Mouse (Mus musculus): ENCODE results near the gene Lrp6.

The Lrp6 gene

DNA sequence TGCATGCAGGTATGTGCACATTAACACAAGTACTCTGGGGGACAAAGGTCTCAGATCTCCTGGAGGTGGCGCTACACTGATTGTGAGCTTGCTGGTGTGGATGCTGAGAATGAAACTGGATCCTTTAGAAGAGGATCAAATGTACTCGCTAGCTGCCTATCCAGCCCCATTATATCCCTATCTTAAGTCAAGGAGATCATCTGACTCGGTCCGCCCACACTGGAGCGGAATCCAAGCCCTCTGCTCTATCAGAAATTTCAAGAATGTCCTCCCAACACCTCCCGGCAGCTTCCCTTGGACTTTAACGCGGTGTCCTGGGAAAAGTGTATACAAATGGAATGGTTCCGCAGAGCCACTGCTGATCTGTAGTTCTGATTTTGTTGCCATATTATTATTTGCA is 77.1 kb downstream of the Lrp6 start:
- DNase-seq = peak; percentile 30

DNA sequence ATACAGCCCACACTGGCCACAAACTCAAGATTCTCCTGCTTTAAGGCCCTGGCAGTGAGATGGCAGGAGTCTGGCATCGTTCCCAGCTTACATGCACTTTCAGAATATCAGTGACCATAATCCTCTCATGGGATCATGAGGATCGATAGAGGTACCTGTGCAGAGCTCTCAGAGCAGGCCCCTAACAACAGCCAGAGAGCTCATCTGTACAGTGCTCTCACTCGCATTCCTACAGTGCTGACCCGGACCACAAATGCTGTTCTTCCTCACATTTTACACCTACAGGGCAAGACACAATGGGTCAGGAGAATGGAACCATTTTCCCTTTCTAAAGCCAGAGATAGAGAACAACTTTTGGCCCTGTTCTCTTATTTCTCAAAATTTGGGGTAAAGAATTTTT is 77.6 kb downstream of the Lrp6 start:
- DNase-seq = no peak

DNA sequence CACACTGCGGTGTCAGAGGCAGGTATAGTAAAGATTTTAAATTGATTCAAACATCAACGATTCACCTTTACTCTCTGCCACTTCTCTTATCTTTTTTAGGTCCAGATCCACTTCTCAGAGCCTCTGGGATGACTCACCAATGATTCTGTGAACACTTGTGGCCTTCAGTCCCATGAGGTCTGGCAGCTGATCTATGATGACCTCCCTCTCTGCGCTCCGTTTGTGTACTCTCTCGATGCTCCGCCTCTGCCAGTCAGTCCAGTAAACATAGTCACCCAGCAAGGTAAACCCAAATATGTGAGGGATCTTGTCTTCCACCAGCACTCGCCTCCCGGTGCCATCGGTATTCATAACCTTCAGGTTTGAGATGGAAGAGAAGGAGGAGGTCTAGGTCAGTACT is 80.4 kb downstream of the Lrp6 start:
- no peak for DNase-seq

DNA sequence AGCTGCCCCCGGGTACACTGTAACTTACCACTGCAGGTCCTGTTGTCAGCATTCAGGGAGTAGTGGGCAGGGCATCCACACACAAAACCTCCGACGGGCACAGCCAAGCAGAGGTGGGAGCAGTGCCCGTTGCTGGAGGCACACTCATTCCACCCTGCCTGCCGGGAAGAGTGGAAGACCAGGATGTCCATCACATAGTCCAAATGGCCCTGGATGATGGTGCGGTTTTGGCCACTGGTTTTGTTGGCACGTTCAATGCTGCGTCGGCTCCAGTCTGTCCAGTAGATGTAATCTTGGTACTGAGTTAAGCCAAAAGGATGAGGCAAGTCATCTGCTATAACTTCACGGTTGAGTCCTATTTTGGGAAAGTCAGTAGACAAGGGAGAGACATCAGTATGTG is 87.3 kb downstream of the Lrp6 start:
- no peak for DNase-seq

DNA sequence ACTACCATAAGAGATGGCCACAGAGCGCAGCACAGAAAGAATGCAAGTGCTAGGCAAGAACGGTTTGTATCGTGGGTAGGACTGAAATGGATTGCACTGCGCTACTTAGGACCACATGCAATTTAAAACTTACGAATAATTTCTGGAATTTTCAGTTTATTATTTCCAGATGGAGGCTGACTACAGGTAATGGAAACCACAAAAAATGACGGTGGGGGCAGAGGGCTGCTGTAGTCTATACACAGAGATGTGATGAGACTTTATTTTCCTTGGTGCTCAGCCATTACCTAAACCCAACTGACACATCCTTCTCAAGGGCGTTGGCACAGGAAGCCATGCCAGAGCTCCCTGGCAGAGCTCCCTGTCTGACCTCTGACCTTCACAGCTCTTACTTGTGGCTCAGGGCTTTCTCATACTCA is 93.6 kb downstream of the Lrp6 start:
- DNase-seq = peak; percentile 44

DNA sequence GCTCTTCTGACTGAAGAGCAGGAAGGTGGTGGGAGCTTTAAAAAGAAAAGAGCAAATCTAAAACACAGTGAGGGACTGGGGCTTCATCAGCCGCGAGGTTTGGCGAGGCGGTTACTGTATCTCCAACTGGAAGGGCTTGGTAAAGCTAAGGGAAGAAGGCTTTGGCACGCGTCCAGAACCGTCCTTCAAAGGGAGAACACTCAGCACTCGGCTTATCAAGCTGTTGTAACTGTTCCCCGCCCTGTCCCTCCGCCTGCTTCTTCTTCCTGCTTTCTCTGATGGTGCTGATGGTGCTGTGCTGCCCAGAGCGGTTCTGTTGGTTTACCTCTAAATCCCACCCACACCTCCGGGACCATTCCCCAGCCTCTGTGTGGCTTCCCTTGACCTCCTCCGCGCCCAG is 95.9 kb downstream of the Lrp6 start:
- peak; percentile 28 for DNase-seq

DNA sequence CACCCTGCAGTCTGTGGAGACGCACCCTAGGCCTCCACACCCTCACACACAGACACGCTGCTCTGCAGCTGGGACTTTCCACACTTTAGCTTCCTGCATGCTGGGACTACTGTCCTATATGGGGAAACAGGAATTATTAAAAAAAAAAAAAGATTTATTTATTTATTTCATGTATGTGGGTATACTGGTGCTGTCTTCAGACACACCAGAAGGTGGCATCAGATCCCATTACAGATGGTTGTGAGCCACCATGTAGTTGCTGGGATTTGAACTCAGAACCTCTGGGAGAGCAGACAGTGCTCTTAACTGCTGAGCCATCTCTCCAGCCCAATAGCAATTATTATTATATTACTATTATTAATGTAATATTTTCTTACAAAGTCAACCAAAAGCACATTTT is 97.5 kb downstream of the Lrp6 start:
- no peak for DNase-seq

DNA sequence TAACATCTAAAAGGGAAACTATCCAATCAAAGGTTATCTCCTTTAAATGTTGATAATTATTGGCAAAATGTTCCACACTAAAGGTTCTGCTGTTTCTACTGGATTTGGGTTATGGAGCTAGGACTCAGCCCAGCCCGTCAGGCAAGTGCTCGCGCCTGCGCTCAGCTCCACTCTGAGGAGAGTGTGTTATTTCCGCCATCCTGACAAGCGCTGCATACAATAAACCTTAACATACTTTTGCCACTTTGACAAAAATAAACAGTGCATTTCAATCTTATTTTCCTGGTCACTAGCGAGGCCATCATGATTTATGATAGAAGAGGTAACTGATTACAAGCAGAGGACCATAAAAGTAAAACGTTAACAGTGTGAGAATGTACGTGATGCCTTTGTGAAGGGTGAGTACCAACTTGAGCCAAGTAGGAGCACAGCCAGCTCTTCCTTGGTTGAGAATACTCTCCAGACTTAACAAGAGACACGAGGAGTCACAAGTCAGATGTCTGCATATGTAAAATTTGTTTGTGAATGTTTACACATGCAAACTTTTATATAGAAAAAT is 100.0 kb downstream of the Lrp6 start:
- DNase-seq = no peak

DNA sequence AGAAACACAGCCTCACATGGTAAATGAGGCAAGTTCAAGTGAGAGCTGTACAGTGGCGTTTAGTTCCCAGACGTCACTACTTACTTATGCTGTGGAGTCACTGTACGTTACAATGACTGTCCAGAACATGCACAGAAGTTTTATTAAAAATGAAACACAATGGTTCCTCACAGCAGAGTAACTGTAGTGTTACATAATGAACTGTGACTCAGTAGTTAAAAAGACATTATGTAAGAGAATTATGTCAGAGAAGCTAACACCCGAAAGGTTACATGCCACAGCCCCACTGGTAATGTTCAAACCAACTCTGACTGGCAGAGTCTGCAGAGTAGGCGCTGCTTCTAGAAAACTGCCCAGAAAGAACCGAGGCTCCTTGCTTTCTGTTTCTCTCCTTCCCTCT is 105.6 kb downstream of the Lrp6 start:
- peak; percentile 49 for DNase-seq

DNA sequence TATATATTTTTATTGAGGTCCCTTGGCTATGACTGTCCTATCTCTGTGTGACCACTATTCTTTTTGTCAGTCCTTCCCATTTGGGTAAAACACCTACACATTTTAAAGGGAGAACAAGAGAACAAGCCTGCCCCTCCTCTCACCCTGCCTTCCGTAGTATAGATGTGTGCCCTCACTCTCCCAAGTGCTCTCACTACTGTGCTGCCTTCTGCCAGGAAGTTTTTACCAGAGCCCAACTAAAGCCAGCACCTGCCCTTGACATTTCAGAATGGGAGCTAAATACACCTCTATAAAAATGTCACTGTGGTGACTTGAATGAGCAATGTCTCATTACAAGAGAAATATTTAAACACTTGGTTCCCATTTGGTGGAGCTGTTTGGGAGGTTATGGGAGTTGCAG is 108.4 kb downstream of the Lrp6 start:
- DNase-seq = no peak

DNA sequence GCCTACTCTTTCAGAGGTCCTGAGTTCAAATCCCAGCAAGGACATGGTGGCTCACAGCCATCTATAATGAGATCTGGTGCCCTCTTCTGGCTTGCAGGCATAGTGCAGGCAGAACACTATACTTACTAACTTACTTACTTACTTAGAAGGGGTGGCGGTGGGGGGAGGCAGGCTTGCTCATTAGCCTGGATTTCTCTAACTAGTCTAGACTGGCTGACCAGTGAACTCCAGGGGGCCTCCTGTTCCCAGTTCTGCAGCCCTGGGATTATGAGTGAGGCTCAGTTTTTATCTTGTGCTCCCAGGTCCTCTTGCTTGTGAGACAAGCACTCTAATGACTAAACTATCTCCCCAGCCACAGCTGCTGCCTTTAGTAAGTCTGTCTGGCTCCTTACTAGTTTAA is 112.7 kb downstream of the Lrp6 start:
- DNase-seq = peak; percentile 46

DNA sequence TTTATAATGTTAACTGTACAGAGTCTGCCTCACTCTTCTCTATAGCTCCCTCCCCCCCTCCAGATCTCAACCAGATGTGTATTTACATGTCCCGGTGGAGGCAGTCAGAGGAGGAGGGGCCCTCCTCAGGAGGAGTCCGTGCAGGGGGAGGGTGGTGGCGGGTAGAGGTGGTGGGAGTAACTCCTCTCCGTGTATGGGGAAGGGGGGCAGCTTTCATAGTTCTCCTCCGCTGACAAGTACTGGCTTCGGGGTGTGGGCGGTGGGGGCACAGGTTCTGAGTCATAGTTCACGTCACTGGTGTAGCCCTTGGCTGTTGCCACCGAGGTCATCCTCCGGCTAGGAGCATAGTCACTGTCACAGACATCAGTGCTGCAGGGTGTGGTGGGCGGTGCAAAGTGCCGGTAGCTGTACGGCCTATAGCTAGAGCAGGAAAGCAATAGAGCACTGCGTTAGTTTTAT is 116.1 kb downstream of the Lrp6 start:
- no peak for DNase-seq

DNA sequence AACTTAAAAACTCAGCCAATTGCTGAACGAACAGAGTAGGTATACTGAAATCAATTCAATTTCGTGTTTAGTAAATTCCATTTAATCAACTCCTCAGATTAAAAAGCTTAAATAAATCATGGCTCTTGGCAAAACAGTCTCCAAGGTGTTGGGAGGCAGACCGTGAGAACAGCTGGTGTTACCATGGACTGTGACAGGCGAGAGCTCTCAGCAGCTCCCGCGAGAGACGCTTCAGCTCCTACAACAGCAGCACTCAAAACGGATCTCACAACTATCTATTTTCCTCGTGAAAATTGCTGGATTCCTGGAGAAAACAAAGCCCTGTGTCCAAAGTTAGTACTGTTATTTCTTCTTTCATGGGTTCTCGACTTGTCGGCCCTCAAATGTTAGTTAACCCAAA is 116.8 kb downstream of the Lrp6 start:
- DNase-seq = no peak

DNA sequence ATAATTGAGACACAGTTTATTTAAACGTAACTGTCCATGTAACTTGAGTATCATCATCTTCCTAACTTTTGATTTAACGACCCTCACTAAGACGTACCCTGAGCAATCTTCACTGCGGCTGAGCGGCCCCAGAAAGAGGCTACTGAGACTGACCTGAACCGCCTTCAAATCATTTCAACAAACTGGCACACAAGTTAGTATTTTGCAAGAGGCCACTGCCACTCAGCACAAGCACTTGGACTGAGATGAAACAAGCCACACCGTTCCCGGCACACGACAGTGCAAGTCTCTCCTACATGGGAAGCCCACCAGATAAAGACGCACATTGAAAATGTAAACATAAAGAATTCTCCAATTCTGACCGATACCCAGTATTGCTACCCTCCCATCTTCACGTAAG is 118.3 kb downstream of the Lrp6 start:
- no peak for DNase-seq

DNA sequence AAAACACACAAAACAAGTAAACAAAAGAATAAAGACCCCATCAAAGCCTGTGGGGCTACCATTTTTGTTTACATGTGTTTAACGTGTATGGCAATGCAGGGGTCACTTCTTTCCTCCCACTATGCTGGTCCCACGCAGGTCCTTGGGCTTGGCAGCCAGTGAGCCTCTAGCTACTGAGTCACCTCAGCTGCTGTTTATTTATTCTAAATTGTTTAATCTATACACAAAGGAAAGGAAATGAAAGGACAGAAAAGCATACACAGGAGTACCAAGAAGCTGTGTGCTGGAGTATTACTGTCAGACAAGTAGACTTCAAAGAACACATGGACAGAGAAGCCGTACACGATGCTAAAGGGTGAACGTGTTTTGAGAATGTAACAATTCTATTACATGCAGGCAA is 122.8 kb downstream of the Lrp6 start:
- no peak for DNase-seq

DNA sequence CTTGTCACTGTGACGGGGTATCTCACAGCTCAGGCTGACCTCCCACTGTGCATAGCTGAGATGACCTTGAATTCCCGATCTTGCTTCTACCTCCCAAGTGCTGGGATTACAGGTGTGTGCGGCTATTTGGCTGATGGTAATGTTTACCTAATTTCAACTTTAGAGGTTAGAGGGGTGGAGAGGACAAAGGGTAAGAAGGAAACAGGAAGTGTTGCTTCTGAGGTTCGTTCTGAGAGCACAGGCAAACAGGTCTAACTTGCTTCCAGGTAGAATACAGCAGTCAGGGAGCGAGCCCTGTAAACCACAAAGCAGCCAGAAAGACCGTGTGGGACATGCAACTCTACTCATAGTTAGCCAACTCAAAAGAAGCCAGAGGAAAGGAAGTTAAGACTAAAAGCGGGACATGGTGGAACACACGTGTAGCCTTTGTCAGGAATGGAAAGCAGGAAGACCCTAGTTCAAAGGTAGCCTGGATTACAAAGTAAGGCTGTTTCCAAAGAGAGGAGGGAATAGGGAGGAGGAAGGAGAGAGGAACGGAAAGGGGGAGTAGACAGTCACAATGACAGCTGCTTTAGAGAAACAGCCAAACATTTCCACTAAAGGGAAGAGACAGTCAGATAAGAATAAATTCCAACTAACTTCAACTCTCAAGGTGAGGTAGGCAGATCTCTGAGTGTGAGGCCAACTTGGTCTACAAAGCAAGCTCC is 123.4 kb downstream of the Lrp6 start:
- peak; percentile 78 for DNase-seq

DNA sequence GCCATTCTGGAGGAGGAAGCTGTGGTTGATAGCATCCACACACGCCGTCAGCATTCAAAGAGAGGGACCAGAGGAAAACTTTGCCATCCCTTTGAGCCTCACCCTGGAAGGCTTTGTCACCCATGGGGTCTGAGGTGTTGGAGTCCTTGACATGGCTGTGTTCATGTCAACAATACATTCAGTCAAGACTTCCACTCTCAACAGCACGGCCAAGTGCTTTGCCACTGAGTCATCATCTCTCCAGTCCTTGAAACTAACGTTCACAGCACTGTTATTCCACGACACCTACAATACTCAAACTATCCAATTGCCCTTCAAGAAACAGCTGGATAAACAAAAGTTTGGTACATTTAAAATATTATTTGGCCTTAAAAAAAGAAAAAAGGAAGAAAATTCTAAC is 124.5 kb downstream of the Lrp6 start:
- DNase-seq = no peak

DNA sequence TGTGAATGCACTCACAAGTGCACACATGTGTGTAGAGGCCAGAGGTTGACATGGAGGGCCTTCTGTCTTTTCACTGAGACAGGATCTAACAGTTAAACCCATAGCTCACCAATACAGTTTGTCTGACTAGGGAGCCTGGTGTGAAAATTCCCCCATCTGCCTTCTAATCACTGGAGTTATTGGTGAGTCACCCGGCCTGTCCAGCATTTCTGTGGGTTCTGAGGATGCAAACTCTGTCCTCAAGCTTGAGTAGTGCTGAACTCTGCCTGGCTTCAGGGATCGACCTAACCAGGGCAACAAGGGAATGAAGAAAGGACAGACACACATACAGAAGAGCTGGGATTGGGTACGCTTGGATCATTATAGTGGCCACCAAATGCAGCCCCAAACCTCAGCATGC is 125.0 kb downstream of the Lrp6 start:
- DNase-seq = no peak

DNA sequence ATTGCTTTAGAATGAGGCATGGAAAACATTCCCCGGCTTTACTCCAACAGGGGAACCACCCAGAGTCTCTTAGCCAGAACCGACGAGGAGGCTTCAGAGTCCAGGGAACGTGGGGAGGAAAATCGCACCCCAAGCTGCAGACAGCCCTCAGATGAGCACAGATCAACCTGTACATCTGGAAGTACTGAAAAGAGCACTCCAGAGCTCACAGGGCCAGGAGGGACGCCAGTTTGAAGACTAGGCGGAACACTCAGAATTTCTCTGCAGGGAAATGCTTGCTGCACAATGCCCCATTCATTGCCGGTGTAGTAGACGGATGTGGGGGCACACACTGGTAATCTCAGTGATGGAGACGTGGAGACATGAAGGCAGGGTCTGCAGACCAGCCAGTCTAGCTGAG is 126.7 kb downstream of the Lrp6 start:
- DNase-seq = no peak

DNA sequence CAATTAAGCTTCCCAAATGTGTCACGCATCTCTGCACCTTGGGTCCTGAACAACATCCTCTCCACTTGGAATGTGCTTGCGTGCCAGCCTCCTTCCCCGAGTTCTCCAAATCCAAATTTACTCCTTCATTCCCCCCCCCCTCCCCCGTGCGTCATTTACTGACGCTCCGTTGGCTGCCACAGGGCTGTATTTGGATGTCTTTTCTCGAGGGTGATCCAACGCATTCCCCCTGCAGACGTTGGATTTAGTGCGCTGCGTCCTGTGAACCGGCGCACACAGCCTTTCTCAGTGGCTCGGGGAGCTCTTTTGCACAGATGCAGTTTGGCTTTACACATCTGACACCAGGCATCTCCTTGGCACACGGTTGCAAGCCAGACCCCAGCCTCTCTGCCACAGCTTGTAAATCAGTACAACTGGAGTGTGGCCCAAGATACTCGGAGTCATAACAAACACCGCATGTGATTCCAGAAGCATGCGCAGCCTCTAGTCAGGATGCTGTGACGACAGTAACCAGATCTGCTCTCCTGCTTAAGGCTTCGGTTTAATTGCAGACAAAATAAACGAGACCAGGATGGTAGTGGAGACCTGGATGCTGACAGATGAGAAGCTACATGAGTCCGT is 127.3 kb downstream of the Lrp6 start:
- DNase-seq = no peak

DNA sequence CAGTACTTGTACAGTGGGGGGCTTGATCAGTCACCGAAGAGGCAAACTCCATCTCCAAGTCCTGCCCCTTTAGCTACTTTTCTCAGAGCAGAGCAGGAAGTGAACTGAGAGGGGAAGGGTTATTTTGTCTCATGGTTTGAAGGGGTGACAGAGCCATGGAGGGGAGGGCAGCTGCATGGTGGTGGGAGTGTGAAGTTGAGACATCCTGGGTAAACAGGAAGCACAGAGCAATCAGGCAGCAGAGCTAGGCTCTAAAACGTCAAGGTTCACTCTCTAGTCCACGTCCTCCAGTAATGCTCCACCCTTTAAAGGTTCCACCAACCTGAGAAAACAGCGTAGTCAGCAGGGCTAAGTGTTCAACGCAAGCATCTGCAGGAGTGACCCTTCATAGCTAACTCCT is 129.8 kb downstream of the Lrp6 start:
- no peak for DNase-seq

DNA sequence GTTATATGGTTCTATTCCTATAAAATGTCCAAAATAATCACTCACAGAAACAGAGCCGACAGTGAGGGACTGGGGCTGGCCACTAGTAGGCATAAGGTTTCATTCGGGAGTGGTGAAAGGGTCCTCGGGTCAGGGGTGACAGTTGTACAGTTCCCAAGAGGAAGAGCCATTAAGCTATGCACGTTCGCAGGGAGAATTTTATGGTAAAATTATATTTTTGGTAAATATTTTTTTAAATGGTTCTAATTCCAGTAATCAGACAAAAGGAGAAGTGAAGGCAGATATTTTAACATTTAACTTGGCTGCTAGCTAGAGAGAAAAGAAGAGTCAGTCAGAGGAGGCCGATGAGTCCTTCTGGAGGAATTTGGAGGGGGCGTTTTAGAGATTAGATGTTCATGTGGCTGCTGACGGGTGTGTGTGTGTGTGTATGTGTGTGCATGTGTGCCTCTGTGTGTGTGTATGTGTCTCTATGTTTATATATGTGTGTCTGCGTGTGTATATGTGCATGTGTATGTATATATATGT is 131.8 kb downstream of the Lrp6 start:
- DNase-seq = no peak

DNA sequence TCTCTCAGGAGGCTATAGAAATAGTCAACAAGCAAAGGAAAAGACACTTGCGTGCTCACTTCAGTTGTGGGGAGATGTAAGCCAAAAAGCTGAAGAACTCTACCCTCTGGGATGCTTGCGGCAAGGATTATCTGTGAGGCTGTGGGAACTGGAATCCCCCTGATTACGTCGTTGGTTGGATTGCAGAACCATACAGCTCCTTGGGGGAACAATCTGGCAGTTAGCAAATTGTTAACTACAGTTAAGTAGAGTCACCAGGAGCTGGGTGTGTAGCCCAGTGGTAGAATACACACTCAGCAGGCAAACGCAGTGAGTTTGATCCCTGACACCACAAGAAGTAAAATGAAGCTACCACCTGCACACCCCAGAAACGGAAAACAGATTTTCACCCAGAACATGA is 132.7 kb downstream of the Lrp6 start:
- no peak for DNase-seq

DNA sequence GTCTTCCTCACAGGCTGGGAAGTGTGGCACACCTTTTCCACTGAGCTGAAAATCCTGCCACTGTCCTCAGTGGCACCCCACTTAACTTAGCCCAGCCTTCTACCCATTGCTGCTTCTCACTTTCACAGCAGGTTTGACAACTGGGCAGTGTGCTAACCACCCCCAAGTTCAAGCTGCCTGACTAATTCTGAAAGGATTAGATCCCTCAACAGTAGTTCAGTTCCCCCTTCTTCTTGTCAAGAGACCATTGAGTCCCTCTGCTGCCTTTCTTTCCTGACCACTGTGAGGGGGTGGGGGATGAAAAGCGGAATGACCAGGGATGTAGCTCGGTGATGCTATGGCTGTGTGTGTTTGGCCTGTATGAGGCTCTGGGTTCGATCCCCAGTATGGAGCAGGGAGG is 133.5 kb downstream of the Lrp6 start:
- DNase-seq = no peak

DNA sequence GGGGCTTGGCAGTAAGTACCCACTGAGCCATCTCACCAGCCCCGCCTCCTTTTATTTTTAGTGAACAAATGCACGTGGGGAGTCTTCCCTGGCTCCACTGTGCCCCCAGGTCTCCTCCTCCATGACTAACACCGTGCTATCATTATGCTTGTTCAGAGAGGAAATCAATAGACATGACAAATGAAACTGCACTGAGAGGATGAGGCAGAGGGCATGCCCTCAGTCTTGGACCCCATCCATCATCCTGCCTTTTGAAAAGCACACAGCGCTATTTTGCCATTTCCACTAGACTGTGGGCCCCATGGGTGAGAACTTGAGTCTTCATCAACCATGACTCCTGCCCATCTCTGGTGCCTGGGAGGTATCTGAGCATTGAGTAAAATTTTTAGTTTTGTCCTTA is 135.2 kb downstream of the Lrp6 start:
- DNase-seq = no peak
